Mouse (Mus musculus): ENCODE measurements around the gene Sept5. TPM values are rescaled to one million over a fixed set of nuclear protein-coding genes. Genes with fewer than 3 reads are reported as not detected.

Sept5 gene
- polyA plus RNA-seq, 1 experiment = 3.6 TPM

GRCm38 (mm10) chr16:18583673-18584357 is 45.9 kb downstream of the Sept5 start:
- DNase-seq = no peak
- TF ChIP-seq CTCF (IDR thresholded peaks at IDR 0.05; ENCODE audit: borderline replicate concordance, control insufficient read depth, extremely low read depth, insufficient read depth, low read length, poor library complexity) = no peak
- no peak for TF ChIP-seq POLR2A (IDR thresholded peaks at IDR 0.05; ENCODE audit: control insufficient read depth, extremely low read depth, insufficient read depth, low read length, poor library complexity)
- 91% methylated on average over 10 of the region's 10 CpGs for WGBS
- H3K4me1 ChIP-seq (replicated peaks; ENCODE audit: control insufficient read depth, insufficient read depth, low read length) = peaks cover 9% of the 10 kb centered on the region; the same call in 1 of the 2 replicates
- H3K4me3 ChIP-seq (ENCODE audit: control insufficient read depth, insufficient read depth, low read length) = no peak overlapping the region
- H3K27ac ChIP-seq (ENCODE audit: control insufficient read depth, insufficient read depth, low read length) = no peak overlapping the region
- H3K27me3 ChIP-seq (ENCODE audit: control insufficient read depth, insufficient read depth, low read length) = peaks cover 42% of the 10 kb centered on the region
- H3K36me3 ChIP-seq (ENCODE audit: control insufficient read depth, insufficient read depth, low read length) = no peaks in the 10 kb centered on the region

GRCm38 (mm10) chr16:18583169-18583568 is 46.6 kb downstream of the Sept5 start:
- H3K36me3 ChIP-seq (ENCODE audit: control insufficient read depth, insufficient read depth, low read length) = no peaks in the 10 kb centered on the region
- no peak overlapping the region for H3K4me3 ChIP-seq (ENCODE audit: control insufficient read depth, insufficient read depth, low read length)
- H3K27ac ChIP-seq (ENCODE audit: control insufficient read depth, insufficient read depth, low read length) = no peak overlapping the region
- no peak for DNase-seq
- H3K4me1 ChIP-seq (replicated peaks; ENCODE audit: control insufficient read depth, insufficient read depth, low read length) = peaks cover 9% of the 10 kb centered on the region; the same call in 1 of the 2 replicates
- TF ChIP-seq POLR2A (IDR thresholded peaks at IDR 0.05; ENCODE audit: control insufficient read depth, extremely low read depth, insufficient read depth, low read length, poor library complexity) (no peak), CTCF (IDR thresholded peaks at IDR 0.05; ENCODE audit: borderline replicate concordance, control insufficient read depth, extremely low read depth, insufficient read depth, low read length, poor library complexity) (no peak)
- WGBS = 69% methylated on average over 10 of the region's 10 CpGs
- peaks cover 39% of the 10 kb centered on the region for H3K27me3 ChIP-seq (ENCODE audit: control insufficient read depth, insufficient read depth, low read length)

- TF ChIP-seq CTCF (IDR thresholded peaks at IDR 0.05; ENCODE audit: borderline replicate concordance, control insufficient read depth, extremely low read depth, insufficient read depth, low read length, poor library complexity) (no peak), POLR2A (IDR thresholded peaks at IDR 0.05; ENCODE audit: control insufficient read depth, extremely low read depth, insufficient read depth, low read length, poor library complexity) (no peak)
- Histone ChIP-seq H3K27me3 (ENCODE audit: control insufficient read depth, insufficient read depth, low read length) (peaks cover 39% of the 10 kb centered on the region), H3K4me3 (ENCODE audit: control insufficient read depth, insufficient read depth, low read length) (no peak overlapping the region), H3K4me1 (replicated peaks; ENCODE audit: control insufficient read depth, insufficient read depth, low read length) (peaks cover 9% of the 10 kb centered on the region; the same call in 1 of the 2 replicates), H3K36me3 (ENCODE audit: control insufficient read depth, insufficient read depth, low read length) (no peaks in the 10 kb centered on the region), H3K27ac (ENCODE audit: control insufficient read depth, insufficient read depth, low read length) (no peak overlapping the region)
- no peak for DNase-seq
- 5% methylated on average over 67 of the region's 67 CpGs for WGBS
Observed at GRCm38 (mm10) chr16:18582426-18583148, 47.2 kb downstream of the Sept5 start.

DNA sequence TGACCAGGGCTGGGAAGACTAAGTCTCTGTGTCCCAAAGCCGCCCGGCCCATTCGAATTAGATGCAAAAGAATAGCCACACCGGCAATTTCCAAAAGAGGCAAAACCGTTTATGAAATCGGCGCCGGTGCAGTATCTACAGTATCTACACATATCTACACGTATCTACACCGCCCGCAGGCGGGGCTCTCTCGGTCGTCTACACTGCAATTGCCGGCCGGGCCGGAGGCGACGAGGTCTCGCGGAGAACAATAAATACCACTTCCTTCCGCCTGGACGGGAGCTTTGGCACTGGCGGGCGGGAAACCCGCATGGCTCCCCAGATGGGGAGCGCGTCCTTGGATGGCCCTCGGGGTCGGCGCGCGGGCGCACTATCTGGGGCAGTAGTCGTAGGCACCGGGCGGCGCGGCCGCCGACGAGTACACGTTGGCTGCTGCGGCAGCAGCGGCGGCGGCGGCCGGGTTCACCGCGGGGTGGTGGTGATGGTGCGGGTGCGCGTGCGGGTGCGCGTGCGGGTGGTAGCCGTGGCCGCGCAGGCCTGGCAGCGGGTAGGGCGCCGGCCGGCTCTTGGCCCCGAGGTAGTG is 48.0 kb downstream of the Sept5 start:
- TF ChIP-seq CTCF (IDR thresholded peaks at IDR 0.05; ENCODE audit: borderline replicate concordance, control insufficient read depth, extremely low read depth, insufficient read depth, low read length, poor library complexity) (no peak), POLR2A (IDR thresholded peaks at IDR 0.05; ENCODE audit: control insufficient read depth, extremely low read depth, insufficient read depth, low read length, poor library complexity) (no peak)
- peaks cover 39% of the 10 kb centered on the region for H3K27me3 ChIP-seq (ENCODE audit: control insufficient read depth, insufficient read depth, low read length)
- DNase-seq = no peak
- no peaks in the 10 kb centered on the region for H3K36me3 ChIP-seq (ENCODE audit: control insufficient read depth, insufficient read depth, low read length)
- no peak overlapping the region for H3K4me3 ChIP-seq (ENCODE audit: control insufficient read depth, insufficient read depth, low read length)
- H3K27ac ChIP-seq (ENCODE audit: control insufficient read depth, insufficient read depth, low read length) = no peak overlapping the region
- 1% methylated on average over 66 of the region's 66 CpGs for WGBS
- H3K4me1 ChIP-seq (replicated peaks; ENCODE audit: control insufficient read depth, insufficient read depth, low read length) = peaks cover 9% of the 10 kb centered on the region; the same call in 1 of the 2 replicates

- peaks cover 9% of the 10 kb centered on the region; the same call in 1 of the 2 replicates for H3K4me1 ChIP-seq (replicated peaks; ENCODE audit: control insufficient read depth, insufficient read depth, low read length)
- no peak overlapping the region for H3K4me3 ChIP-seq (ENCODE audit: control insufficient read depth, insufficient read depth, low read length)
- TF ChIP-seq POLR2A (IDR thresholded peaks at IDR 0.05; ENCODE audit: control insufficient read depth, extremely low read depth, insufficient read depth, low read length, poor library complexity) (no peak), CTCF (IDR thresholded peaks at IDR 0.05; ENCODE audit: borderline replicate concordance, control insufficient read depth, extremely low read depth, insufficient read depth, low read length, poor library complexity) (no peak)
- peaks cover 39% of the 10 kb centered on the region for H3K27me3 ChIP-seq (ENCODE audit: control insufficient read depth, insufficient read depth, low read length)
- WGBS = 13% methylated on average over 21 of the region's 21 CpGs
- no peak overlapping the region for H3K27ac ChIP-seq (ENCODE audit: control insufficient read depth, insufficient read depth, low read length)
- no peak for DNase-seq
- no peaks in the 10 kb centered on the region for H3K36me3 ChIP-seq (ENCODE audit: control insufficient read depth, insufficient read depth, low read length)
Observed at GRCm38 (mm10) chr16:18581050-18581622, 48.6 kb downstream of the Sept5 start.

DNA sequence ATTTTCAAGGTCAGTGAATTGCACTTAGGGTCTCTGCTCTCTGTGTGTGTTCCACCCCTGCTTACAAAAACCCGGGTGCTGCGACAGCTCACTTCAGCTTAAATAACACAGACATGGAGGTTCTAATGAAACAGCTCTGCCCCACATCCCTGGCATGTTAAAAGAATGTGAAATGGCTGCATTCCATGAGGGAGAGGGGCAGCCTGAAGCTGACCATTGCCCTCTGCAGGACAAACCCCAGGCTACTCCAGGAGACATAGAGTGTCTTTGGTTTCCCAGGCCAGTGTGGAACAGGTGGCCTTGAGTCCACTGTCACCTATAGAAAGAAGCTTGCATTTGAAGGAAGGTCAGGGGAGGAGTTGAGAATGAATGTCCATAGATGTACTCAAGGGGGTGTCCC is 49.4 kb downstream of the Sept5 start:
- H3K36me3 ChIP-seq (ENCODE audit: control insufficient read depth, insufficient read depth, low read length) = no peaks in the 10 kb centered on the region
- no peak for DNase-seq
- TF ChIP-seq CTCF (IDR thresholded peaks at IDR 0.05; ENCODE audit: borderline replicate concordance, control insufficient read depth, extremely low read depth, insufficient read depth, low read length, poor library complexity) (no peak), POLR2A (IDR thresholded peaks at IDR 0.05; ENCODE audit: control insufficient read depth, extremely low read depth, insufficient read depth, low read length, poor library complexity) (no peak)
- H3K4me3 ChIP-seq (ENCODE audit: control insufficient read depth, insufficient read depth, low read length) = no peak overlapping the region
- WGBS = 71% methylated on average over 2 of the region's 2 CpGs
- peaks cover 9% of the 10 kb centered on the region; the same call in 1 of the 2 replicates for H3K4me1 ChIP-seq (replicated peaks; ENCODE audit: control insufficient read depth, insufficient read depth, low read length)
- H3K27ac ChIP-seq (ENCODE audit: control insufficient read depth, insufficient read depth, low read length) = no peak overlapping the region
- H3K27me3 ChIP-seq (ENCODE audit: control insufficient read depth, insufficient read depth, low read length) = peaks cover 39% of the 10 kb centered on the region

Data from thymus, adult 2 months (tissue).